Mouse (Mus musculus) kidney, postnatal 36 days (tissue): Measurements from ENCODE around the gene Crim1.
"Not testable (repeated sequence)": the region's sequence is repeated elsewhere in the genome, so short reads cannot be mapped to it uniquely, and the experiment has no call there.

Source experiments
- DNase-seq, 2 experiments: peaks; one replicate each; pipeline ENCODE4 v3.0.0; 2021 to 2022; ENCODE audit warnings: mixed read lengths in 2 of 2

Gene Crim1

GRCm38 (mm10) chr17:78253587-78253986, 53.5 kb downstream of the Crim1 start:
- not testable (repeated sequence) for DNase-seq

GRCm38 (mm10) chr17:78254256-78254655, 54.2 kb downstream of the Crim1 start:
- no peak for DNase-seq

GRCm38 (mm10) chr17:78255711-78256110, 55.7 kb downstream of the Crim1 start:
- no peak for DNase-seq

DNA sequence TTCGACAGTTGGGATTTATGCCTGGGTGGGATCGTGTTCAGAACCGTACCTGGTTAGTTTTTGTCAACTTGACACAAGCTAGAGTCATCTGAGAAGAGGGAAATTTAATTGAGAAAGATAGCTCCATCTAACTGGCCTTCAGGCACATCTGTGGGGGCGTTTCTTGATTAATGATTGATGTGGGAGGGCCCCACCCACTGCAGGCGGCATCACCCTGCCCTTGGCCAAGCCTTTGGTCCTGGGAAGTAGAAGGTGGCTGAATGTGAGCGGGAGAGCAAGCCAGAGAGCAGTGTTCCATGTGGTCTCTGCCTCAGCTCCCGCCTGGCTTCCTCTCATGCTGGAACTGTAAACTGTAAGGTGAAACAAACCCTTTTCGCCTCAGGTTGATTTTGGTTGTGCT, 56.5 kb downstream of the Crim1 start:
- DNase-seq: peak; percentile 52 to 73

- DNase-seq: no peak
These were observed 61.6 kb downstream of the Crim1 start for GRCm38 (mm10) chr17:78261684-78262083.

- no peak for DNase-seq
These were observed 64.1 kb downstream of the Crim1 start for GRCm38 (mm10) chr17:78264116-78264515.

GRCm38 (mm10) chr17:78265135-78265534, 65.1 kb downstream of the Crim1 start:
- DNase-seq: no peak

DNA sequence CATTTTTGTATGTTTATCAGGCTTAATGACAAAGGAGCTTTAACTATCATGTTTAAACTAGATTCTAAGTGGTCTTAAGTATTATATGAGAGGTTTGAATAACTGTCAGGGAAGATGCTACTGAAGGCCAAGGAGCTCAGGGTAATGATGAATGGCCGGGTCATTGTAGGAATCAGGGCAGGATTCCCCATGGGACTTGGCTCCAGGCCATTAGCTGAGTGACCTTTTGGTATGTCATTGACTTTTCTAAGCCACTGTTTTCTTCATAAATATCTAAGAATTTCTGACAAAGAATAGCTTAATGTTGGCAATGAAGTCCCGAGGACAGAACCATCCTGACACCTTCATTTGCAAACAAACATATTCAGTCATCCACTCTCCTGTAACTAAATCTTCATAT, 66.2 kb downstream of the Crim1 start:
- DNase-seq: peak; percentile 55 to 70

- no peak for DNase-seq
These were observed 68.5 kb downstream of the Crim1 start for GRCm38 (mm10) chr17:78268591-78268990.

DNA sequence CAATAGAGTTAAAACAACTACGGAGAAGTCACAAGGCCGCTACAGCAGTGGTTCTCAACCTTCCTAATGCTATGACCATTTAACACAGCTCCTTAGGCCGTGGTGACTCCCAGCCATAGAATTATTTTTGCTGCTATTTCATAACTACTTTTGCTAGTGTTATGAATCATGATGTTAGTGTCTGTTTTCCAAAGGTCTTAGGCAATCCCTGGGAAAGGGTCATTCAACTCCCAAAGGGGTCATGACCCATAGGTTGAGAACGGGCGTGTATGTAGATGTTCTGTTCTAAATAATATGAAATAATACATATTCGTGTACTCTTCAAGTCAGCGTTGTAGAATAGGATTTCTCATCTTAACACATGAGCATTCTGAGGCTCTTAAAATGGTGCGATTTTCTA, 69.3 kb downstream of the Crim1 start:
- no peak for DNase-seq

GRCm38 (mm10) chr17:78270019-78270418, 70.0 kb downstream of the Crim1 start:
- DNase-seq: no peak

DNA sequence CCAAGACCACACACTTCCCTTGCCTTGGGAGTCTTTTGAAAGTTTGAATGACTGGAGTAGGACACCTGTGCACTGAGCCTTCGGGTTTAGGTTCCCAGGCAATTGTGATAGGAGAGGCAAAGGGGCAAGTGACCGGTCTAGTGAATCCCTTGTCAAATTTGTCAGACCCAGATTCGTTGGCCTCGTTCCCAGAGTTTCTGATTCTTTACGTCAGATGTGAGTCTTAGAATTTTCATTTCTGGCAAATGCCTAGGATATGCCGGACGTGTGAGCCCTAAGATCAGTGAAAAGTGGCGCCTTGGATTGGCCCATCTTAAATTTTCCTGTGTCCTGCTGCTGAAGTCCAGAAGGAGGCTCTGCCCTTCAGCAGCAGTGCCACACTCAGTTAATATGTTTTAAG, 71.7 kb downstream of the Crim1 start:
- peak in 1 of 2 experiments; percentile 27 for DNase-seq

GRCm38 (mm10) chr17:78272142-78272541, 72.1 kb downstream of the Crim1 start:
- DNase-seq: peak in 1 of 2 experiments; percentile 27

DNA sequence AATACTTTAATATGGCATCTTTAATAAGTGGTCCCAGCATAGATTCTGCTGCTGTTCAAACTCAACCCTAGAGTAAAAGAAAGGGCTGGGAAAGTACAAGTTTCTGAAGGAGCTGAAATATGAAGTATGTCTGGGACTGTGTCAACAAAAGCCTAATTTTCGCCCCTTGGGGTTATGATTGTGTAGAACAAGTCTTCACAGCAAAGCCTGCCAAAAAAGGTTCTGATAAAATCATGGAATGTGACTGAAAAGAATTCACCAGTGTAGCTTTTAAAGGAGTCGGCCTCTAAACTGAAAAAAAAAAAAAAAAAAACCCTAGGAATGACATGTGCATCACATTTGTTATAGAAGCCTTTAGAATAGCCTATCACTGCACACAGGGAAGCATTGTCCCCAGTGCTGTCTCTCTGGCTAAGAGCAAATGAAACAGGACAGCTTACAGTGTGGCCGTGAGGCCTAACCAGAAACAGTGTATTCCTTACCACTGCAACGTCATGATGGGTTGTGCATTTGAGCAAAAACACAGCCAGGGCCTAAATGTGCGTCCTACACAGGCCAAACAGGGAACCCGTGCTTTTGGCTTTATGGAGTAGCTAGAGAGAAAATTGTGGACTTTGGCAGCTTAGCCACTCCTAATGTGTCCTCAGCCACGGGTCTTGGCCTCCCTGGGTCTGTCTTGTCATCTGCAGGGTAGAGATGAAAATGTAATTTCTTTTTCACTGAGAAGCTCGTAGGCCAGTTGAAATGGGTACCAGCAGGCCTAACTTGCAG, 72.8 kb downstream of the Crim1 start:
- peak; percentile 41 to 46 for DNase-seq

DNA sequence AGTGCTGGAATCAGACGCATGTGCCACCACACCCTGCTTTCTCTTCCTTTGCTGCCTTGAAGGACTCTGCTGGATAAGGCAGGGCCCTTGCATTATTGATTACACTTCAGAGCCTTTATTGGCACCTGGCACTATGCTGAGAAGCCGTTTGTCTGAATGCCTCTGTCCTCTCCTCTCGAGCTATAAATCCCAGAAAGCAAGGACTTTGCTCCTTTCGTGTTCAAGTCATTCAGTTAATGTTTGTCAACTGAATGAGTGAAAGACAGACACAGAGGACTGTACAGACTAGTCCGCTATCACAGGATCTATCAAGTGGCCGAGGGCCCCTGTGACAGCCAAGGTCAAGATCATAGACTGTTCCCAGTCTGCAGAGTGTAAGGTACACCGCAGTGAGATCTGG, 73.8 kb downstream of the Crim1 start:
- peak; percentile 28 to 39 for DNase-seq

- no peak for DNase-seq
These were observed 74.8 kb downstream of the Crim1 start for GRCm38 (mm10) chr17:78274609-78275506.

DNA sequence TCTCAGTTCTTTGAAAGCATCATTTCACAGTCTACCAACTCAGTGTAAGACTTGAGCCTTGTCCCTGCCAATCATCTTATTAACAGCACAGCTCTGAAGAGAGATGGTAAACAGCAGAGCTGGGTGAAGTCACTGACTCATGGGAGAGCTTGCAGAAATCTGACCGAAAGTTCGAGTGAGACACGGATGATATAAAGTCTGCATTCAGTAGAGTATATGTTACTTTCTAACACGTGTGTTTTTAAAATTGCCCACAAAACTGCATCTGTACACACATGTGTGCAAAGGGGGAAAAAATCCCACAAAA, 75.4 kb downstream of the Crim1 start:
- no peak for DNase-seq

DNA sequence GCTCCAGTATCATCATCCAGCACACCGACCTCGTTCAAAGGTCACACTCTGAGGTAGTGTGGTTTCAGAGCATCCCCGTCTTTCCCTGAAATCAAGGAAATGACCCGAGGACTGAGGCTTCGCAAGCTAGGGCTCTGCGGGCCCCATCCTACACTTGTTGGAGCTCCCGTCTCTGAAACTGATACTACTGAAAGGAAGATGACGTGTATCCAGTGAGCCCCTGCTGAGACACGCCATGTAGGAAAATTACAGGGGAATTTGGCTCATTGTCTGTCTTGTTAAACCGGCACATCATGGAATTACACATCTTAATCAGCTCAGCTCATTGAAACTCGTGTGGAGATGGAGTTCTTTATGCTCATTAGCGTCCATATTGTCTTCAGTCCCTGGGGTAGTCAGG, 79.1 kb downstream of the Crim1 start:
- no peak for DNase-seq

GRCm38 (mm10) chr17:78280991-78281712, 81.1 kb downstream of the Crim1 start:
- DNase-seq: no peak

- peak; percentile 67 to 75 for DNase-seq
These were observed 83.4 kb downstream of the Crim1 start for GRCm38 (mm10) chr17:78283271-78283992.

DNA sequence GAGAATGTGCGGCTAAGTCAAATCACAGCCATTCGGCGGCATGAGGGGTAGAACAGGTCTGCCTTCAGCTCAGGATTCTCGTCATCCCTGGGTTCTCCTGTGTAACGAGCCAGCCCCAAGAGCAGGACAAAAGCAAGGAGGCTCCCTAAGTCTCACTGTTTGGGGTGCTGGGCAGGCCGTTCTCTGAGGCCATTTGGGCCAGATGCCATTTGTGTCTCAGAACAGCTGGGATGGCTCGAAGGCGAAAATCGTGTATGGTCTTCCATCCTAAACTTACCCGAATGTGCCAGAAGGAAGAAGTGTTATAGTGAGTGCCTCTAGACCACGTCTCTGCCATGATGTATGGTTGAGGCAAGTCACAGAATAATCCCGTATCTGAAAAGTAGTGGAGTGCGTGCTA, 86.0 kb downstream of the Crim1 start:
- no peak for DNase-seq

- no peak for DNase-seq
These were observed 87.3 kb downstream of the Crim1 start for GRCm38 (mm10) chr17:78287391-78287790.
